Mouse (Mus musculus): Measurements from ENCODE around the gene Apoh. TPM values are rescaled to one million over a fixed set of nuclear protein-coding genes. Genes with fewer than 3 reads are reported as not detected.

Gene Apoh
- total and polyA plus RNA-seq, 2 experiments from 2014 or later = 0.35 TPM; not detected in 1

- no peak overlapping the region for H3K4me3 ChIP-seq (ENCODE audit: low read depth, low read length)
- no peaks in the 10 kb centered on the region for H3K27me3 ChIP-seq (ENCODE audit: insufficient read depth, low read length)
- WGBS = 84% methylated on average over 7 of the region's 7 CpGs
- H3K4me2 ChIP-seq (ENCODE audit: low read depth, low read length, poor library complexity, severe bottlenecking) = no peak overlapping the region
- no peak overlapping the region for H3K9ac ChIP-seq (replicated peaks; ENCODE audit: low read length, poor library complexity, severe bottlenecking)
- TF ChIP-seq CTCF (IDR thresholded peaks at IDR 0.05) = no peak
- no peak for DNase-seq (ENCODE audit: low spot score)
- no peaks in the 10 kb centered on the region for H3K9me3 ChIP-seq (ENCODE audit: low read length)
- no peaks in the 10 kb centered on the region for H3K36me3 ChIP-seq (ENCODE audit: insufficient read depth, low read length)
- no peak for ATAC-seq (ENCODE audit: low FRiP score)
- H3K4me1 ChIP-seq (ENCODE audit: insufficient read depth, low read length) = no peaks in the 10 kb centered on the region
- no peak overlapping the region for H3K27ac ChIP-seq (ENCODE audit: low read depth, low read length)
These were observed 22.6 kb upstream of the Apoh start for GRCm38 (mm10) chr11:108320561-108320960.

GRCm38 (mm10) chr11:108322156-108322555 lies 21.0 kb upstream of the Apoh start:
- H3K27me3 ChIP-seq (ENCODE audit: insufficient read depth, low read length) = no peaks in the 10 kb centered on the region
- 87% methylated on average over 2 of the region's 2 CpGs for WGBS
- no peak overlapping the region for H3K27ac ChIP-seq (ENCODE audit: low read depth, low read length)

DNA sequence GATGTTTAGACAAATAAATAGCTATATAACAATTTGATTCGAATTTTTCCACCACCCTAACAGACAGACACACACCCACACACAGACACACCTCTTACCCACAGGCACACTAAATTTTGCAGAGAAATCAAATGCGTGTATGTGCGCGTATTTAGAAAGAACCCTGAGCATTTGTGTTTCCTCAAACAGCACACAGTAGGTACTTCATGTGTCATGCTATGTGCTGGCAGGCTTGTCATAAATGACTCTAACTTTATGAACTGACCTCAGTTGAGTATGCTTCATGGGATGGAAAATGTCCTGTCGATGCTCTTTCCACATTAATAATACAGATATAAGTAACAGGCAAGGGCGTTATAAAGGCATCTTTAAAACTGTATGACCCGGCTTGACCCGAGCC lies 17.2 kb upstream of the Apoh start:
- Histone ChIP-seq H3K36me3 (ENCODE audit: insufficient read depth, low read length) (no peaks in the 10 kb centered on the region), H3K27ac (ENCODE audit: low read depth, low read length) (no peak overlapping the region), H3K4me3 (ENCODE audit: low read depth, low read length) (no peak overlapping the region), H3K4me2 (ENCODE audit: low read depth, low read length, poor library complexity, severe bottlenecking) (no peak overlapping the region), H3K27me3 (ENCODE audit: insufficient read depth, low read length) (no peaks in the 10 kb centered on the region), H3K9me3 (ENCODE audit: low read length) (no peaks in the 10 kb centered on the region), H3K9ac (replicated peaks; ENCODE audit: low read length, poor library complexity, severe bottlenecking) (no peak overlapping the region), H3K4me1 (ENCODE audit: insufficient read depth, low read length) (no peaks in the 10 kb centered on the region)
- ATAC-seq (ENCODE audit: low FRiP score) = no peak
- WGBS = 91% methylated on average over 8 of the region's 8 CpGs
- TF ChIP-seq CTCF (IDR thresholded peaks at IDR 0.05) = no peak
- no peak for DNase-seq (ENCODE audit: low spot score)

More at GRCm38 (mm10) chr11:108322156-108322555, 21.0 kb upstream of the Apoh start:
- Histone ChIP-seq H3K4me2 (ENCODE audit: low read depth, low read length, poor library complexity, severe bottlenecking) (no peak overlapping the region), H3K36me3 (ENCODE audit: insufficient read depth, low read length) (no peaks in the 10 kb centered on the region), H3K9me3 (ENCODE audit: low read length) (no peaks in the 10 kb centered on the region), H3K9ac (replicated peaks; ENCODE audit: low read length, poor library complexity, severe bottlenecking) (no peak overlapping the region), H3K4me3 (ENCODE audit: low read depth, low read length) (no peak overlapping the region), H3K4me1 (ENCODE audit: insufficient read depth, low read length) (no peaks in the 10 kb centered on the region)
- ATAC-seq (ENCODE audit: low FRiP score) (no peak), DNase-seq (ENCODE audit: low spot score) (no peak)
- no peak for TF ChIP-seq CTCF (IDR thresholded peaks at IDR 0.05)

- no peaks in the 10 kb centered on the region for H3K27me3 ChIP-seq (ENCODE audit: insufficient read depth, low read length)
- no peak overlapping the region for H3K27ac ChIP-seq (ENCODE audit: low read depth, low read length)
- TF ChIP-seq CTCF (IDR thresholded peaks at IDR 0.05) = no peak
- no peak overlapping the region for H3K4me2 ChIP-seq (ENCODE audit: low read depth, low read length, poor library complexity, severe bottlenecking)
- 82% methylated on average over 11 of the region's 11 CpGs for WGBS
- H3K9me3 ChIP-seq (ENCODE audit: low read length) = no peaks in the 10 kb centered on the region
- no peak for ATAC-seq (ENCODE audit: low FRiP score)
- no peak overlapping the region for H3K4me3 ChIP-seq (ENCODE audit: low read depth, low read length)
- no peak for DNase-seq (ENCODE audit: low spot score)
- H3K9ac ChIP-seq (replicated peaks; ENCODE audit: low read length, poor library complexity, severe bottlenecking) = no peak overlapping the region
- no peaks in the 10 kb centered on the region for H3K4me1 ChIP-seq (ENCODE audit: insufficient read depth, low read length)
- H3K36me3 ChIP-seq (ENCODE audit: insufficient read depth, low read length) = no peaks in the 10 kb centered on the region
These were observed 12.3 kb upstream of the Apoh start for GRCm38 (mm10) chr11:108330818-108331217.

- no peak for DNase-seq (ENCODE audit: low spot score)
- WGBS = 60% methylated on average over 5 of the region's 5 CpGs
These were observed 10.1 kb upstream of the Apoh start for GRCm38 (mm10) chr11:108333006-108333405.

DNA sequence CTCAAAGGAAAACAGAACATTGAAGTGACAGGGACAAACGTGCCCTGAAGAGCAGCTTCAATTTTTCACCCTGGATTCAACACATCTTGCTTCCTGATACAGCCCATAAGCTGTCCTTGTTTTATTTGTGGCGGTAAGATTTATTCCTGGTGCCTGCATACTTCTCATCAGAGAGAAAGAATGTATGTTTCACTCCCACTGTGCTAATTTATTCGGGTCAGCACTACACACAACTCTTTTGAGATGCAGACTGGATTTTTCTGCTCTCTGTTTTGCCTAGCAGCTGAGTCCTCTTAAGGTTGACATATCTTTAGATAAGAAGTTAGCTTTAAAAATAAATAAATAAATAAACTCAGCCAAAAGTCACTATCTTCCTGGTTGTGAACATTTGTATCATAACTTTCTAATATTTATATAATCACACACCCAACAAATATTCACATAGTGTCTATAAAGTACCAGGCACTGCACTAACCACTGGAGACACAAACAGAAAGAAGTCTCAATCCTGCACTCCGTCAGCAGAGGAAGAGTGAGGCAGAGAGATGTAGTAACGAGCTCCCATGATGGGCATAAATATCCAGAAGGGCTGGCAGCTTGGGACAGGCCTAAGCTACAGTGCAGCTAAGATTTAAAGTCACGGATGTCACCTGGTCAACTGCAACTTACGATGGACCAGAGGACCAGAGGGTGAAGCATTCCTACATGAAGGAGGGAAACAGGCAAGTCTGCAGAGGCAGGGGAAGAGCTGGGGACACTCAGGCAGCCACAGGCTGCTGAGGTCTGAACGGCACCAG lies 9.4 kb upstream of the Apoh start:
- 50% methylated on average over 8 of the region's 8 CpGs for WGBS
- ATAC-seq (ENCODE audit: low FRiP score) = no peak
- no peak for DNase-seq (ENCODE audit: low spot score)

More at GRCm38 (mm10) chr11:108333006-108333405, 10.1 kb upstream of the Apoh start:
- Histone ChIP-seq H3K4me3 (ENCODE audit: low read depth, low read length) (no peak overlapping the region), H3K36me3 (ENCODE audit: insufficient read depth, low read length) (no peaks in the 10 kb centered on the region), H3K4me1 (ENCODE audit: insufficient read depth, low read length) (no peaks in the 10 kb centered on the region), H3K4me2 (ENCODE audit: low read depth, low read length, poor library complexity, severe bottlenecking) (no peak overlapping the region), H3K9ac (replicated peaks; ENCODE audit: low read length, poor library complexity, severe bottlenecking) (no peak overlapping the region), H3K27ac (ENCODE audit: low read depth, low read length) (no peak overlapping the region), H3K27me3 (ENCODE audit: insufficient read depth, low read length) (no peaks in the 10 kb centered on the region), H3K9me3 (ENCODE audit: low read length) (no peaks in the 10 kb centered on the region)
- no peak for TF ChIP-seq CTCF (IDR thresholded peaks at IDR 0.05)
- no peak for ATAC-seq (ENCODE audit: low FRiP score)

More for the DNA sequence above, 9.4 kb upstream of the Apoh start:
- H3K4me2 ChIP-seq (ENCODE audit: low read depth, low read length, poor library complexity, severe bottlenecking) = no peak overlapping the region
- H3K9ac ChIP-seq (replicated peaks; ENCODE audit: low read length, poor library complexity, severe bottlenecking) = no peak overlapping the region
- H3K4me1 ChIP-seq (ENCODE audit: insufficient read depth, low read length) = no peaks in the 10 kb centered on the region
- no peaks in the 10 kb centered on the region for H3K9me3 ChIP-seq (ENCODE audit: low read length)
- no peak overlapping the region for H3K4me3 ChIP-seq (ENCODE audit: low read depth, low read length)
- no peak overlapping the region for H3K27ac ChIP-seq (ENCODE audit: low read depth, low read length)
- H3K27me3 ChIP-seq (ENCODE audit: insufficient read depth, low read length) = no peaks in the 10 kb centered on the region
- no peaks in the 10 kb centered on the region for H3K36me3 ChIP-seq (ENCODE audit: insufficient read depth, low read length)
- no peak for TF ChIP-seq CTCF (IDR thresholded peaks at IDR 0.05)
